Mouse (Mus musculus) small intestine, adult 2 months (tissue): ENCODE data around the gene Aspscr1. TPM values are rescaled to one million over a fixed set of nuclear protein-coding genes. Genes with fewer than 3 reads are reported as not detected.

Experiments used
- H3K27ac ChIP-seq: fragments of 200-500 bp; 2 replicates; pipeline ENCODE4 v1.5.1; 2012; ENCODE audit warnings: low read depth, low read length, control low read depth, inconsistent platforms; ENCODE audit not compliant: insufficient read depth
- H3K27me3 ChIP-seq: fragments of 200-500 bp; 2 replicates; pipeline ENCODE4 v1.6.1; 2012; ENCODE audit warnings: mild to moderate bottlenecking, moderate library complexity, low read length, inconsistent platforms; ENCODE audit not compliant: control insufficient read depth, insufficient read depth
- H3K36me3 ChIP-seq: fragments of 200-500 bp; 2 replicates; pipeline ENCODE4 v1.6.1; 2012; ENCODE audit warnings: mild to moderate bottlenecking, low read length, control low read depth, inconsistent platforms; ENCODE audit not compliant: control insufficient read depth, insufficient read depth
- H3K4me1 ChIP-seq: fragments of 200-500 bp; 2 replicates; pipeline ENCODE4 v1.6.1; 2012; ENCODE audit warnings: low read length, inconsistent platforms, mixed read lengths; ENCODE audit not compliant: control insufficient read depth, insufficient read depth, insufficient read length
- H3K4me3 ChIP-seq: fragments of 200-500 bp; 2 replicates; pipeline ENCODE4 v1.5.1; 2012; ENCODE audit warnings: low read depth, mild to moderate bottlenecking, control low read depth, inconsistent platforms, low read length, moderate library complexity
- CTCF ChIP-seq: fragments of 200-500 bp; IDR thresholded peaks from 2 replicates; pipeline ENCODE4 v1.5.1; 2012; ENCODE audit warnings: low read depth, mild to moderate bottlenecking, control low read depth, inconsistent platforms, low read length, moderate library complexity, mixed read lengths; ENCODE audit not compliant: insufficient replicate concordance, insufficient read length; ENCODE audit errors: extremely low read depth
- POLR2A ChIP-seq: fragments of 200-500 bp; IDR thresholded peaks from 2 replicates; pipeline ENCODE4 v1.6.1; 2012; ENCODE audit warnings: low read depth, mild to moderate bottlenecking, control low read depth, inconsistent platforms, low read length, moderate library complexity
- WGBS: fragments of 180-500 bp; shearing (Covaris S2); methylation state at CpG from one replicate; pipeline ENCODE4 v1.1.7; 2018; 5-methylcytosine and 5-hydroxymethylcytosine counted together
- polyA plus RNA-seq: library from polyadenylated mRNA; depleted of rRNA; stranded (reverse); fragments of >200 nt; gene quantifications from 2 replicates; pipeline ENCODE4 v1.2.3, GENCODE M21; 2012

The Aspscr1 gene
- polyA plus RNA-seq, 1 experiment: 138 TPM

- Histone ChIP-seq H3K4me1 (peaks cover 7% of the 10 kb centered on the region), H3K36me3 (no peaks in the 10 kb centered on the region), H3K27ac (no peak overlapping the region), H3K4me3 (no peak overlapping the region), H3K27me3 (no peaks in the 10 kb centered on the region; the same call in 1 of the 2 replicates)
- WGBS: 100% methylated on average over 1 of the region's 1 CpGs
- TF ChIP-seq POLR2A (no peak), CTCF (no peak)
Measured at GRCm38 (mm10) chr11:120731395-120731794, 58.6 kb downstream of the Aspscr1 start.

GRCm38 (mm10) chr11:120731858-120732680, 59.3 kb downstream of the Aspscr1 start, which contains the start of gene Cbr2:
Cbr2 (minus strand) TSS chr11:120732114.
- TF ChIP-seq CTCF: no peak
- no peak for TF ChIP-seq POLR2A
- Histone ChIP-seq H3K4me3 (no peak within 1 kb of the TSS), H3K4me1 (peaks cover 4% of the 10 kb centered on the region; the same call in 1 of the 2 replicates), H3K27me3 (no peaks in the 10 kb centered on the region; the same call in 1 of the 2 replicates), H3K27ac (no peak within 1 kb of the TSS), H3K36me3 (no peaks in the 10 kb centered on the region)
- 72% methylated on average over 12 of the region's 12 CpGs for WGBS

GRCm38 (mm10) chr11:120733521-120733920, 60.7 kb downstream of the Aspscr1 start:
- WGBS: 15% methylated on average over 6 of the region's 6 CpGs
- Histone ChIP-seq H3K4me1 (peaks cover 4% of the 10 kb centered on the region; the same call in 1 of the 2 replicates), H3K4me3 (no peak overlapping the region), H3K36me3 (no peaks in the 10 kb centered on the region), H3K27me3 (no peaks in the 10 kb centered on the region; the same call in 1 of the 2 replicates), H3K27ac (no peak overlapping the region)
- TF ChIP-seq POLR2A: no peak
- no peak for TF ChIP-seq CTCF

- Histone ChIP-seq H3K4me1 (no peaks in the 10 kb centered on the region), H3K36me3 (no peaks in the 10 kb centered on the region), H3K4me3 (no peak overlapping the region), H3K27me3 (no peaks in the 10 kb centered on the region; the same call in 1 of the 2 replicates), H3K27ac (no peak overlapping the region)
- TF ChIP-seq POLR2A: no peak
- TF ChIP-seq CTCF: no peak
- 83% methylated on average over 6 of the region's 6 CpGs for WGBS
Measured at GRCm38 (mm10) chr11:120736424-120736823, 63.7 kb downstream of the Aspscr1 start.

- WGBS: 85% methylated on average over 5 of the region's 5 CpGs
- Histone ChIP-seq H3K27ac (no peak overlapping the region), H3K27me3 (no peaks in the 10 kb centered on the region), H3K4me1 (no peaks in the 10 kb centered on the region), H3K36me3 (no peaks in the 10 kb centered on the region), H3K4me3 (no peak overlapping the region)
- TF ChIP-seq POLR2A: no peak
- TF ChIP-seq CTCF: no peak
Measured at GRCm38 (mm10) chr11:120740981-120741380, 68.2 kb downstream of the Aspscr1 start.

- TF ChIP-seq CTCF (no peak), POLR2A (no peak)
- 33% methylated on average over 7 of the region's 7 CpGs for WGBS
- Histone ChIP-seq H3K27ac (no peak overlapping the region), H3K36me3 (no peaks in the 10 kb centered on the region), H3K4me1 (peaks cover 3% of the 10 kb centered on the region; the same call in 1 of the 2 replicates), H3K27me3 (no peaks in the 10 kb centered on the region), H3K4me3 (no peak overlapping the region)
Measured at GRCm38 (mm10) chr11:120744121-120744701, 71.4 kb downstream of the Aspscr1 start.

GRCm38 (mm10) chr11:120747974-120748373, 75.2 kb downstream of the Aspscr1 start:
- no peak for TF ChIP-seq POLR2A
- Histone ChIP-seq H3K27me3 (no peaks in the 10 kb centered on the region), H3K4me1 (peaks cover 3% of the 10 kb centered on the region; the same call in 1 of the 2 replicates), H3K36me3 (no peaks in the 10 kb centered on the region), H3K4me3 (no peak overlapping the region), H3K27ac (peak overlapping the region; percentile 53; the same call in 1 of the 2 replicates)
- 21% methylated on average over 4 of the region's 4 CpGs for WGBS
